Mouse (Mus musculus): ENCODE results near the gene 1700025B11Rik. TPM values are rescaled to one million over a fixed set of nuclear protein-coding genes. Genes with fewer than 3 reads are reported as not detected.
"Not testable (repeated sequence)": the region's sequence is repeated elsewhere in the genome, so short reads cannot be mapped to it uniquely, and the experiment has no call there.

1700025B11Rik gene
- not detected in 2 replicates for polyA plus RNA-seq (2016; fragmentation: Nextera tagmentation; extraction: Ambion mirVana)

GRCm38 (mm10) chr15:77561792-77562191 lies at the start of gene 1700025B11Rik:
TSS of gene 1700025B11Rik (minus strand) at chr15:77561892.
- Histone ChIP-seq H3K27ac (replicated peaks) (no peak within 1 kb of the TSS), H3K27me3 (replicated peaks; ENCODE audit: low read depth, poor library complexity, severe bottlenecking) (no peaks in the 10 kb centered on the region), H3K4me1 (no peaks in the 10 kb centered on the region), H3K9me3 (no peaks in the 10 kb centered on the region), H3K36me3 (replicated peaks) (no peaks in the 10 kb centered on the region), H3K4me3 (no peak within 1 kb of the TSS)
- DNase-seq (ENCODE audit: low spot score), result no peak

GRCm38 (mm10) chr15:77606069-77606468 lies 44.4 kb upstream of the 1700025B11Rik start:
- H3K27ac ChIP-seq (replicated peaks), result no peak overlapping the region
- no peaks in the 10 kb centered on the region for H3K36me3 ChIP-seq (replicated peaks)
- no peak for DNase-seq (ENCODE audit: low spot score)
- no peaks in the 10 kb centered on the region for H3K27me3 ChIP-seq (replicated peaks; ENCODE audit: low read depth, poor library complexity, severe bottlenecking)
- no peak overlapping the region for H3K4me3 ChIP-seq
- no peaks in the 10 kb centered on the region for H3K4me1 ChIP-seq
- H3K9me3 ChIP-seq, result no peaks in the 10 kb centered on the region
- WGBS, result 93% methylated on average over 3 of the region's 3 CpGs

- Histone ChIP-seq H3K36me3 (replicated peaks) (no peaks in the 10 kb centered on the region), H3K4me1 (no peaks in the 10 kb centered on the region), H3K27ac (replicated peaks) (no peak within 1 kb of the TSS), H3K27me3 (replicated peaks; ENCODE audit: low read depth, poor library complexity, severe bottlenecking) (no peaks in the 10 kb centered on the region), H3K4me3 (no peak within 1 kb of the TSS), H3K9me3 (no peaks in the 10 kb centered on the region)
- WGBS, result 87% methylated on average over 1 of the region's 1 CpGs
- no peak for DNase-seq (ENCODE audit: low spot score)
These were observed 37.3 kb upstream of the 1700025B11Rik start, which contains the start of gene Gm36245 for GRCm38 (mm10) chr15:77598958-77599357. TSS of gene Gm36245 (plus strand) at chr15:77599258.

GRCm38 (mm10) chr15:77598429-77598828 lies 36.7 kb upstream of the 1700025B11Rik start:
- H3K36me3 ChIP-seq (replicated peaks), result no peaks in the 10 kb centered on the region
- H3K27me3 ChIP-seq (replicated peaks; ENCODE audit: low read depth, poor library complexity, severe bottlenecking), result no peaks in the 10 kb centered on the region
- no peak for DNase-seq (ENCODE audit: low spot score)
- H3K4me1 ChIP-seq, result no peaks in the 10 kb centered on the region
- 82% methylated on average over 3 of the region's 3 CpGs for WGBS
- no peak overlapping the region for H3K4me3 ChIP-seq
- no peaks in the 10 kb centered on the region for H3K9me3 ChIP-seq
- H3K27ac ChIP-seq (replicated peaks), result no peak overlapping the region

GRCm38 (mm10) chr15:77595961-77596360 lies 34.3 kb upstream of the 1700025B11Rik start, which contains the start of gene Apol10b:
TSS of gene Apol10b (minus strand) at chr15:77596125.
- DNase-seq (ENCODE audit: low spot score), result no peak
- no peak within 1 kb of the TSS for H3K4me3 ChIP-seq
- no peaks in the 10 kb centered on the region for H3K36me3 ChIP-seq (replicated peaks)
- H3K27me3 ChIP-seq (replicated peaks; ENCODE audit: low read depth, poor library complexity, severe bottlenecking), result no peaks in the 10 kb centered on the region
- no peaks in the 10 kb centered on the region for H3K4me1 ChIP-seq
- H3K9me3 ChIP-seq, result no peaks in the 10 kb centered on the region
- 74% methylated on average over 5 of the region's 5 CpGs for WGBS
- no peak within 1 kb of the TSS for H3K27ac ChIP-seq (replicated peaks)

GRCm38 (mm10) chr15:77593557-77593956 lies 31.9 kb upstream of the 1700025B11Rik start:
- WGBS, result 78% methylated on average over 1 of the region's 1 CpGs
- Histone ChIP-seq H3K27me3 (replicated peaks; ENCODE audit: low read depth, poor library complexity, severe bottlenecking) (no peaks in the 10 kb centered on the region), H3K9me3 (no peaks in the 10 kb centered on the region), H3K4me3 (no peak overlapping the region), H3K4me1 (no peaks in the 10 kb centered on the region), H3K36me3 (replicated peaks) (no peaks in the 10 kb centered on the region), H3K27ac (replicated peaks) (no peak overlapping the region)
- DNase-seq (ENCODE audit: low spot score), result no peak

GRCm38 (mm10) chr15:77590881-77591280 lies 29.2 kb upstream of the 1700025B11Rik start:
- Histone ChIP-seq H3K9me3 (no peaks in the 10 kb centered on the region), H3K4me1 (no peaks in the 10 kb centered on the region), H3K27ac (replicated peaks) (no peak overlapping the region), H3K4me3 (no peak overlapping the region), H3K27me3 (replicated peaks; ENCODE audit: low read depth, poor library complexity, severe bottlenecking) (no peaks in the 10 kb centered on the region), H3K36me3 (replicated peaks) (no peaks in the 10 kb centered on the region)
- WGBS, result 78% methylated on average over 2 of the region's 2 CpGs
- DNase-seq (ENCODE audit: low spot score), result no peak

GRCm38 (mm10) chr15:77588981-77589380 lies 27.3 kb upstream of the 1700025B11Rik start:
- DNase-seq (ENCODE audit: low spot score), result no peak
- Histone ChIP-seq H3K36me3 (replicated peaks) (no peaks in the 10 kb centered on the region), H3K4me1 (no peaks in the 10 kb centered on the region), H3K27ac (replicated peaks) (no peak overlapping the region), H3K4me3 (no peak overlapping the region), H3K27me3 (replicated peaks; ENCODE audit: low read depth, poor library complexity, severe bottlenecking) (no peaks in the 10 kb centered on the region), H3K9me3 (no peaks in the 10 kb centered on the region; the same call in 1 of the 2 replicates)

- H3K9me3 ChIP-seq, result peaks cover 7% of the 10 kb centered on the region; the same call in 1 of the 2 replicates
- H3K36me3 ChIP-seq (replicated peaks), result no peaks in the 10 kb centered on the region
- no peak for DNase-seq (ENCODE audit: low spot score)
- no peaks in the 10 kb centered on the region for H3K4me1 ChIP-seq
- H3K27ac ChIP-seq (replicated peaks), result no peak overlapping the region
- no peak overlapping the region for H3K4me3 ChIP-seq
- H3K27me3 ChIP-seq (replicated peaks; ENCODE audit: low read depth, poor library complexity, severe bottlenecking), result no peaks in the 10 kb centered on the region
These were observed 25.3 kb upstream of the 1700025B11Rik start for GRCm38 (mm10) chr15:77587026-77587425.

- Histone ChIP-seq H3K9me3 (peaks cover 7% of the 10 kb centered on the region; the same call in 1 of the 2 replicates), H3K27me3 (replicated peaks; ENCODE audit: low read depth, poor library complexity, severe bottlenecking) (no peaks in the 10 kb centered on the region), H3K27ac (replicated peaks) (no peak overlapping the region), H3K4me3 (no peak overlapping the region), H3K36me3 (replicated peaks) (no peaks in the 10 kb centered on the region), H3K4me1 (no peaks in the 10 kb centered on the region)
- WGBS, result 73% methylated on average over 1 of the region's 1 CpGs
- no peak for DNase-seq (ENCODE audit: low spot score)
These were observed 20.0 kb upstream of the 1700025B11Rik start for GRCm38 (mm10) chr15:77581681-77582080.

GRCm38 (mm10) chr15:77579311-77579710 lies 17.6 kb upstream of the 1700025B11Rik start:
- Histone ChIP-seq H3K36me3 (replicated peaks) (no peaks in the 10 kb centered on the region), H3K9me3 (peaks cover 7% of the 10 kb centered on the region; the same call in 1 of the 2 replicates), H3K4me3 (no peak overlapping the region), H3K27ac (replicated peaks) (no peak overlapping the region), H3K27me3 (replicated peaks; ENCODE audit: low read depth, poor library complexity, severe bottlenecking) (no peaks in the 10 kb centered on the region), H3K4me1 (no peaks in the 10 kb centered on the region)
- DNase-seq (ENCODE audit: low spot score), result no peak
- WGBS, result 91% methylated on average over 4 of the region's 4 CpGs

GRCm38 (mm10) chr15:77578801-77579200 lies 17.1 kb upstream of the 1700025B11Rik start:
- 91% methylated on average over 2 of the region's 2 CpGs for WGBS
- H3K9me3 ChIP-seq, result peaks cover 6% of the 10 kb centered on the region; the same call in 1 of the 2 replicates

GRCm38 (mm10) chr15:77563219-77563618 lies 1.5 kb upstream of the 1700025B11Rik start:
- H3K4me1 ChIP-seq, result no peaks in the 10 kb centered on the region
- no peak overlapping the region for H3K27ac ChIP-seq (replicated peaks)
- no peaks in the 10 kb centered on the region for H3K9me3 ChIP-seq
- H3K27me3 ChIP-seq (replicated peaks; ENCODE audit: low read depth, poor library complexity, severe bottlenecking), result no peaks in the 10 kb centered on the region
- DNase-seq (ENCODE audit: low spot score), result no peak
- H3K36me3 ChIP-seq (replicated peaks), result no peaks in the 10 kb centered on the region
- H3K4me3 ChIP-seq, result no peak overlapping the region

More at GRCm38 (mm10) chr15:77578801-77579200, 17.1 kb upstream of the 1700025B11Rik start:
- no peak overlapping the region for H3K27ac ChIP-seq (replicated peaks)
- no peak overlapping the region for H3K4me3 ChIP-seq
- DNase-seq (ENCODE audit: low spot score), result no peak
- no peaks in the 10 kb centered on the region for H3K36me3 ChIP-seq (replicated peaks)
- H3K27me3 ChIP-seq (replicated peaks; ENCODE audit: low read depth, poor library complexity, severe bottlenecking), result no peaks in the 10 kb centered on the region
- H3K4me1 ChIP-seq, result no peaks in the 10 kb centered on the region

GRCm38 (mm10) chr15:77539221-77539620 lies 22.5 kb downstream of the 1700025B11Rik start:
- not testable (repeated sequence) for H3K27ac ChIP-seq (replicated peaks); H3K4me3 ChIP-seq; DNase-seq (ENCODE audit: low spot score); H3K36me3 ChIP-seq (replicated peaks); H3K4me1 ChIP-seq; H3K27me3 ChIP-seq (replicated peaks; ENCODE audit: low read depth, poor library complexity, severe bottlenecking); H3K9me3 ChIP-seq
- 34% methylated on average over 1 of the region's 1 CpGs for WGBS
